Mouse (Mus musculus): ENCODE results near the gene Ggt1.
A peak's percentile ranks its signal among the peaks of the same experiment; 100 is the strongest.
"Not testable (repeated sequence)": the region's sequence is repeated elsewhere in the genome, so short reads cannot be mapped to it uniquely, and the experiment has no call there.

The Ggt1 gene

DNA sequence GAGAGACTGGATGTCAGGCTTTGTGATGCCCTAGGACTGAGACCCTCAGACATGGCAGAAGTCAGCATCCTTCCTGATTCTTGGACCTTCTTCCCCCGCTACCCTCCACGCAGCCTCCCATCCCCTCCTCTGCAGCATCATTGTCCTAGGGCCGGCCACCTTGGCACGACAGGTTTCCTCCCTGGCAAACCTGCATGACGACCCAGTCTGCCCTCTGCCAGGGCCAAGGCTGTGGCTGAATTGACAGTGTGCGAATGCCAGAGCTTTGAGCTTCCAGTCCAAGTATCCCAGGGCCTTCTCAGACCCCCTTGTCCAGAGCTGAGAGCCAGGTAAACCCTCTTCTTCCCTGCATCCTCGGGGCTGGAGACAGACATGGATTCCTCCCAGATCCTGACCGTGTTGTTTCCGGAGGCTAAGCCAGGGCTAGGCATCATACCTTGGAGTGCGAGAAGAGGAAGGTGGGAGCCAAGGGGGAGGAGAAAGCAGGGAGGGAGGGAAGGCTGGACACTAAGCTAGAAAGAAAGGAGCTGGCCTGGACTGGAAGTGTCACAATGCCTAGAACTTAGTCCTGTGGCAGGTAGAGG is at the start of gene Ggt1:
Gene Ggt1, plus strand, starts transcription at position 534 of the 584 bp plus-strand sequence.
- DNase-seq: no peak

DNA sequence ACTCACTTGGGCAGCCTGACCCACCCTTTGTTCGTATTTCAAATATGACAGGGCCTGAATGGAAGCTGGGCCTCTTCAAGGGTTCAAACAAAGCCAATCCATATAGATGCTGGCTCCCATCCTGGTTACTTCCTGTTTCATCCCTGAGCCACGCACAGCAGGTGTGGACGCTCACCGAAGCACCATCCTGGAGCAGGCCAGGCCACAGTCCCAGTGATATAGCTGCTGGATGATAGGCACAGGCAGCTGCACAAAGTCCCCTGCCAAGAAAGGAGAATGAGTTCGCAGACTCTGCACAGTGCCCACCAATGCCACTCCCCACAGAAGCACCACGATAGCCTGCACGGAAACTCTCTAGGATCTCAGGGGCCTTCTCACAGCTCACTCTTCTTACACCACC is 49.5 kb upstream of the Ggt1 start:
- no peak for DNase-seq

DNA sequence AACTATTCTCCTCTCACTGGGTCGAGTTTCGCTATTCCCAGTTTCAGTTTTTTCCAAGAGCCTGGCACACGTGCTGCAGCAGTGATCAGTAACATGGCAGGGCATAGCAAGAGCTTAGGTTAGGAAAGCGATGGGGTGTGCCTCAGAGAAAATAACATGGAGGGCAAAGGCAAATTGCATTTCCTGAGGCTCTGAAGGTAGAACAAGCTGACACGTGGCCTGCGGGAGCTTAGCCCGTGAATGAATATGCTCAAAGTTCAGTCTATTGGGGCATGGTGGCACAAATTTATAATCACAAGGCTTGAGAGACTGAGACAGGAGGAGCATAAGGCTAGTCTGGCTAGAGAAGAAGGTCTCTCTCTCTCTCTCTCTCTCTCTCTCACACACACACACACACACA is 48.6 kb upstream of the Ggt1 start:
- no peak for DNase-seq

DNA sequence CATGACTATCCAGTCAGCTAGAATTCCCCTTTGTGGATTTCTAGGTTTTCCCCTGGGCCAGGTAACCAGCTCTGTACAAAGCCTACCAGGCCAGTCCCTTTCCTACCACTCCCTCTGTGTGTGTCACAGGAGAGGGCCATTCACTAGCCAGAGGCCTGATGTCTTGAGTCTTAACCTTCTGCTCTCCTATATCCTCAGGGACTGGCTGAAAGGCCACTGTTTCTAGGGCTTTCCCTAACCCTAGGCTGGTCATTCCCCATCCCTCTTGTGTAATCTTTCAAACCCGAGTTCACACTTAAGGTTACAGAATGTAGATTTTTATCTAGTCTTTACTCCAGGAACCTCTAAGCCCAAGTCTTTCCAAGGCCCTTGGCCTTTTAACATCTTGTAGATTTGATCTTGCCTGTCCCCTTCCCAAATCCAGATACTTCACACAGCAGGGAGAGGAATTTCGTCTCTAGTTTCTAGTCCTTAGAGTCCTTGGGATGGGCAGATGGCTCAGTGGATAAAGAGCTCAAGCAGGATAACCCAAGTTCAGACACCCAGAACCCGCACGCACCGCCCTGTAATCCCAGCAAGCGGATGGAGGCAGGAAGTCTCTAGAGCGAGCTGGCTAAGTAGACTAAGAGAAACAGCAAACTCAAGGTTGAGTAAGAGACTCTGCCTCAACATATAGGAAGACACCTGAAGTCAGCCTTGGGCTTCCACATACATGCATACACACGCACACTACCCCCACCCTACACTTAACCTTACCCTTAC is 47.9 kb upstream of the Ggt1 start:
- DNase-seq: no peak

DNA sequence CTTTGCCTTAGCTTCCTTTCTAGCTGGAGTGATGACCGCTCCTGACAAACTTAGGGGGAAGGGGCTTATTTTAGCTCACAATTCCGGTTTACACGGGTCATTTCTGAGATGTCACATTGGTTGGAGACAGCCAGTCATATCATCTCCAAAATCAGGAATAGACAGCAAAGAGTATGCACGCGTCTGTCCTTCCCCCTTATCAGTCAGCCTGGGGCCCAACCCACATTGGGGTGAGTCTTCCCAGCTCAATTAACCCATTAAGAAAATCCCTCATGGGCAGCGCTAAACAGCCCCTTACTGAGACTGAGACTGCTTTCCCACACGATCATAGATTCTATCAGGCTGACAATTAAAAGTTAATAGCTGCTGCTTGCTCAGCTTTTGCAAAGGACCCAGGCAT is 47.0 kb upstream of the Ggt1 start:
- DNase-seq: no peak

DNA sequence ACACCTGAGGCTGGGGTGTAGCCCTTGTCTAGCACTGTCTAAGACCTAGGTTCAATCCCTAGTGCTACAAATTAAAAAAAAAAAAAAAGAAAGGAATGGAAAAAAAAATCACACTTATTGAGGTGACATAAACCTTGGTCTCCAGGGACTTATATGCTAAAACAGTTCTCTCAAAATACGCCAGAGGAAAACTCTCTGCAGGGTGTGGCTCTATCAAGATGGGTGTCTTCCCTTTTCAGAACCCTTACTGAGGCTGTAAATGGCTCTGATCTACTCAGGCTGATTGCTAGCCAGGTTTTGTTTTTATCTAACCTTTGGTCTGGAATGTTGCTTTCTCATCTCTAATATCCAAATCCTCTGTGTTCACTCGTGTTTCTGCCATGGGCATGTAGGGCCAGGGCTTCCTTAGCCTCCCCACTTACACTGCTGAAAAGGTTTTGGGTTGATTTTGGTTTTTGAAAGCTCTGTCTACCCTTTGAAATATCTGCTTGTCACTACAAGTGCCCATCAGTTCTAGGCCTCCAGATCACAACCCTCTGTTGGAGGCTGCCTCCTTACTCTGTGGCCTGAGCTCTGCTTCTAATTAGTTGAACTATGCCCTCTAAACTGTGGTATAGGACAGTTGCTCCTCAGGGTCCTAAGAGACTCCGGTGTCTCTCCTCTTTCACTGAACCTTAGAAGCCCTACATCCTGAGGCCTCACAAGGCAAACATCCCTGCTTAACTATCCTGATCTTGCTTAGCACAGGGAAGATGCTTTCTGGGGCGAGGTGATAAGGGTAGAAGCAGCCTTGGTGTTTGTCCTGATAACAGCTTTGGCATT is 46.0 kb upstream of the Ggt1 start:
- no peak for DNase-seq

DNA sequence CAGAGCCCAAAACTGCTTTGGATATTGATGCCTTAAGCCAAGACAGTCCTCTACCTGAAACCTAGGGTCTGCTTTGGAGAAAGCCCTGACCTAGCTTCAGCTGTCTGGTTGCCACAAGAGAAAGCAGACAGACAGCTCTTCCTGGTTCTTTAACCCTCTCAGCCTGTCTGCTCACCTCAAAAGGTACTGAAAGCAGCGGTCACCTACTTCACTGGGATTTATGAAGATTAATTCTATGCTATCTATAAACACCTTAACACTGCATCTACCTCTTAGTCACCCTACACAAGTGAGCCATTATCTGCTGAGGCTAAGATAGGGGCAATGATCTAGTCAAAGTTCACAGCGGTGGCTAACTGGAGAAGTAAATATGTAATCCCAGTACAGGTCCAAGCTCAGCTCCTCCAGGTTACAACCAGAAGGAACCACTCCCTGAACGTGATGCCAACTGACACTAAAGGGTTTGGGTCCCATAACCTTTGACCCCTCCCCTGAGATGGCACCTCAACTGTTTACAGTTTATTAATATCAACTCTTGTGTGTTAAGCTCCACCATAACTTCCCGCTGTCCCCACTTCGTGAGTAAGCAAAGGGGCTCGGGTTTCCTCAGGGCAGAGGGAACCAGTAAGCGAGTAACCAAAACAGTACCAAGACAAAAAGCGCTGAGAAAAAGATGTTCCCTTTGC is 45.2 kb upstream of the Ggt1 start:
- DNase-seq: peak; percentile 7

DNA sequence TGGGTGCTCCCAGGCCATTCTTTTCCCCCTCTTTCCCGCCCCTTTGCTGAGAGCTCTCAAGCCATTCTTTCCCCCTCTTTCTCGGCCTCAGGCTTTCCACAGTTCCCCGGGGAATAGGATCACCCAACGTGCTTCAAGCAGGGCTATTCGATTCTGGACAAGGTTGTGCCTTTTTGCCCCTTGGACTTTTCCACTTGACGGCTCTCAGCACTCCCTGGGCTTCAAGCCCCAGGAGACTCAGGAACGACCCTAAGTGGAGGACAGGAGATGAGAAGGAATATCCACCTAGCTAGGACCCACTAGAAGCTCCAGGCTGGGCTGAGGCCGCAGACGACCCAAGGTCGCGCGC is 44.7 kb upstream of the Ggt1 start:
- no peak for DNase-seq

DNA sequence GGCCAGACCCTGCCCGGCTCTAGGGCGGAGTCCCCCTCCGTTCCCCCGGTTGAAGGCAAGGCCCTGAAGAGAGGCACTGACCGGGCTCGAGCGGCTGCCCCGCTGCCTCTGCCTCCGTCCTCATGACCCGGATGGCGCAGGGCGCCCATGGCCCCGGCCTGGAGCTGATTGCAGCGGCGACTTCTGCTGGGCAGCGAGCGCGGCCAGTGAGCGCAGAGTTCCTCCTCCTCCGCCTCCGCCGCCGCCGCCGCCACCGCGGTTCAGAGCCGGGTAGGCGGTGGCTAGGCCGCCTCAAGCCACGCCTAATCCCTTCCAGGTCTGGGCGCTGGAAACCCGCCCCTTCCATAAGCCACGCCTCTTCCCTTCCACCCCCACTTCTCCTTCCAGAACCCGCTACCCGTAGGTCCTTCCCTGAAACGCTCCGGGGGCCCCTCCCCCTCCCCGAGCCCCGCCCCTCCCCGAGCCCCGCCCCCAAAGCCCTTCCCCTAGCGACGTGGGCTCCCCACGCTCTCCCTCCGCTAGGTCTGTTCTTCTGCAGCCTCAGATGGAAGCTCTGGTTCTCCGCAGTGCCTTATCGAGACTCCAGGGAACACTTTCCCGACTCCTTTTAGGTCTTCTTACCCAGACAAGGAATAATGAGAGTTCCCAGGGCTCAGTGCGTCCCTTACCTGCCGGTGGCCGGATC is 44.2 kb upstream of the Ggt1 start, which contains the start of gene Snrpd3:
Gene Snrpd3, plus strand, starts transcription at position 479 of the 685 bp plus-strand sequence.
- peak; percentile 94 for DNase-seq

DNA sequence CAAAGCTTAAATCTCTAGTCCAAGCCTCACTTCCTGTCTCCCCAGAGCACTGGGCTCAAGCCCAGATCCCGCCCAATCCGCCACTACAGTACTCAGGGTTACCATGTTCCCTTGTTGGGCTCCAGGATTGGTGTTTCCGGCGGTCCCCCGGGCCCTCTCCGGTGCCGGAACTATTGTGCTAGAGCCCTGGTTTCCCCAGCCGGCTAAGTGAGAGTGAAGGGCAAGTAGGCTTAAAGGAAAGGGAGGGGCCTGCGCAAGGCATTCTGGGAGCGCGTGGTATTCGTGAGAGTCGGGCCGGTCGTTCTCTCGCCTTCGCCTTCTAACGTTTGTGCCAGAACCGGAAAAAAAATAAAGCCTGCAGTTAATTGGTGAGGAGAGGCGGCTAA is 43.7 kb upstream of the Ggt1 start, which contains the start of gene Gucd1:
Gene Gucd1, minus strand, starts transcription at position 215 of the 386 bp plus-strand sequence.
- DNase-seq: peak; percentile 97

DNA sequence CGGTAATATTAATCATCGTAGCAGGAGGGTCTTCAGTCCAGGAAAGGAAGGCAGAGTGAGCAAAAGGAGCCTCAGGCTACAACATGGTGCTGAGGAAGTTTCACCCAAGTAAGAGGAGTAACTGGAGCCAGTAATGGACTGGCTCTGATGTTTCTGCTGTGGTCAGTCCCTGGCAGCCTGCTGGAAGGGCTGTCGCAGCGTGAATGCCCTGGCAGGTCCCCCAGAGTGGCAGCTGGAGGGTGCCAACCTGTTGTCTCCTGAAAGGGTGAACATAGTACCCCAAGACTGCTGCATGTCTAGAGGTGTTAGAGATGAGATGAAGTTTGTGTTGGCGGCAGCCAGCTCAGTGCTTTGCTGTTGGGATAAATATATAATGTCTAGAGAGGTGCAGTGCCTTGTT is 40.8 kb upstream of the Ggt1 start:
- no peak for DNase-seq

DNA sequence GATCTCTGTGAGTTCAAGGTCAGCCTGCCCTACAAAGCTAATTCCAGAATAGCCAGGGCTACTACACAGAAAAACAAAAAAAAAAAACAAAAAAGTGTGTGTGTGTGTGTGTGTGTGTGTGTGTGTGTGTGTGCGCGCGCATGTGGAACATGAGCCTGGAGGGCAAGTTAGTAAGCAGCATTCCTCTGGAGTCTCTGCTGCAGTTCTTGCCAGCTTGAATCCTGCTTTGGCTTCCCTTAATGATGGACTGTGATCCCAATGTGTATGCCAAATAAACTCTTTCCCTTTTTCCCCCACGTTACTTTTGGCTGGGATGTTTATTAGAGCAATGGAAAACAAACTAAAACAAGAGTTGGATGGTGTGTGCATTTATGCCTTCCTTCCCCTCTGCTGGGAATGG is 39.8 kb upstream of the Ggt1 start:
- no peak for DNase-seq

DNA sequence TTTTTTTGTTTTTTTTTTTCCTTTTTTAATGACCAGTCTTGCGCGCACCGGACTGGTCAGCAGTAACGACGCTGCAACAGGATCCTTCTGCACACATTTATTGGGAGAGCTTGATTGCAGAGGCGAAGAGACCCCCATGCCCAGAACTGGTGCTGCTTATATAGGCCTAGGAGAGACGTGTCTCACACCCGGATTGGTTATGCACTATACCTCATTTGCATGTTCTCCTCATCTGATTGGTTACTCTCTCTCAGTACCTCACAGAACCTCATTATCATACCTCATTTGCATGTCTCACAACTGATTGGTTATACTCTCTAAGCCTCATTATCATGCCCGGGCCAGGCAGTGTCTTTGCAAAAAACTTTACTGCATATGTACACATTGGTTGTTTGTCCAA is 36.0 kb upstream of the Ggt1 start:
- DNase-seq: not testable (repeated sequence)

DNA sequence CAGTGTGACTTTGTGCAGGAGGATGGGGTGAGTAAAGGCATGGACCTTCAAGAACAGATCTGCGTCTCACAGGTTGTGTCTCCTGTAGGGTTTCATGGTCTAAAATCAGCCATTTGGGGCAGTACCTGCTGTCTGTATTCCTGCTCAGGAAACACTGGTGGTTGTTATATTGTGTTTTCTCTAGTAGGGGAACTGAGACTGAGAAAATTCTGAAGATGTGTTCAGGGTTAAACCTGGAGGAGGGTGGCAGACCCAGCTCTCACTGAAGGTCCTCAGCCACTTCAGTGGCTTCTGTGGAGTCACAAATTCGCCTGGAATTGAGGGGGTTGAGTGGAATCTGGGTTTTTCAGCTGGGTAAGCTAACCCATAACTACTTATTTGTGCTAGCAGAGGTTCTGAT is 31.1 kb upstream of the Ggt1 start:
- no peak for DNase-seq

DNA sequence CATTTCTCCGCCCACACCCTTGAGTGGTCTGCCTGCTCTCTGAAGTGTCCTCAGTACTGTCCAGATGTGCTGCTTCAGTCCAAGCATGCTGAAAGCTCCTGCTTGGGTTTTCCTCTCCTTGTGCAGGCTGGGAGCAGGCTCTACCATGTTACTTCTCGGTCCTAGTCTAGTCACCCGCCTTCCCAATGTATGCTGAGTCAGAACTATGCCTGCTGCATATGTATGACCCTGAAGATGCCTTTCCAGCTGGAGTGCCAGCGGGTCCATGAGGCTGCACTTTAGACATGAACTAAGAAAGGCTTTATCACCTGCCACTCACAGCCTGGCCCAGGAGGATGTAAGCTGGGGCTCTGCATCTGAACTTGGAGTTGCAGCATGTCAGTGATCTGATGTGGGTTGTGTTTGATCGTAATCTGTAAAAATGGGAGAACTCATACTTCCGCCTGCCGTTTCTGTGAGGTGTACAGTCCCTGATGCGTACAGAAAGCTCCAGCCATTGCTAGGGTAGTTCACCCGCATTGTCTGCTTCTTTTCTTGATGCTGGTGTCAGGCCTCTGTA is 29.8 kb upstream of the Ggt1 start:
- no peak for DNase-seq

DNA sequence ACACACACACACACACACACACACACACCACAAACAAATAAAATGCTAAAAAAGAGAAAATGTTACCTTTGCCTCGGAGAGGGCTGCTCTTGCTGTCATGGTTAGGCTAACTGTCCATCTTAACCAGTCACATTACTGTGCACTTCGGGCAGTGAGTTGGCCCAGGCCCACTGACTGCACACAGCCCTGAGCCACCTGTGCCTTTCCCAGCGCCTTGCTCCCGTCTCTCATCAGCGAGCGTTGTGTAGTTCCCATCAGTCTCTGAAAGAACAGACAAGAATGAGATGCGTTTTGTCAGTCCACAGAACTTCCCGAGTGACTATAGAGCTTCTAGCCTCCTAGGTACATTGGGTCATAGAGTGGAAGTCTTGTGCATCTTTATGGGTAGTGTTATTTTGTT is 27.2 kb upstream of the Ggt1 start:
- DNase-seq: no peak

DNA sequence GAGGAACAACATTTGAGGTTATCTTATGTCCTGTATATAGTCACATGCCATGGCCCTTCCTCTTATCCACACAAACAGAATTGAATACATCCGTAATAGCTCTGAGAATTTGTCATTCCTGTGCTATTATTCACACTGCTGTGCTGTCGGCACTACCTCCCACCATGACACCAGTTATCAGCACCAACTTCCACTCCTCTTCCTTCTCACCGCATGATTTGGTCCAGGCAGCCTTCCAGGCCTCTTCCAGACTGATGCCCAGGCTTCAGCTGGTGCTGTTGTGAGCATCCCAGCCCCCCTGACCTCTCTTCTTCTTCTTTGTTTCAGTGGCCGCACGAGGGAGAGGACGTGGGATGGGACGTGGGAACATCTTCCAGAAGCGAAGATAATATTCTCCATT is 26.5 kb upstream of the Ggt1 start:
- no peak for DNase-seq

DNA sequence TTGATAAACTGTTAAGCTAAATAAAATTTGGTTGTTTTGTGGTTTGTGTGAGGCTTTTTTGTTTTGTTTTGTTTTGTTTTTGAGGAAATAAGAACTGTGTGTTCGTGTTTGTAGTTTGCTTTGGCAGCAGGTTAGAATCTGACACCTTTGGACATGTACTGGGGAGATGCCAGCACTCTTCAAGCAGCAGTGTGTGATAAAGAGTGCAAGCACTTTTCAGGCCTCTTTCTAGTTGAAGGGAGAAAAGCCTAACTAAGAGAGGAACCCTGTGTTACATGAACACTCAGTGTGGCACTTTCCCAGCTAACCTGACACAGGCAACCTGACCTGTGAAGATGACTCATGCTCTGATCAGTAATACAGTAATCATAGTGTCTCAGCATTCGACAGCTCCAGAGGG is 26.0 kb upstream of the Ggt1 start:
- DNase-seq: peak; percentile 27

DNA sequence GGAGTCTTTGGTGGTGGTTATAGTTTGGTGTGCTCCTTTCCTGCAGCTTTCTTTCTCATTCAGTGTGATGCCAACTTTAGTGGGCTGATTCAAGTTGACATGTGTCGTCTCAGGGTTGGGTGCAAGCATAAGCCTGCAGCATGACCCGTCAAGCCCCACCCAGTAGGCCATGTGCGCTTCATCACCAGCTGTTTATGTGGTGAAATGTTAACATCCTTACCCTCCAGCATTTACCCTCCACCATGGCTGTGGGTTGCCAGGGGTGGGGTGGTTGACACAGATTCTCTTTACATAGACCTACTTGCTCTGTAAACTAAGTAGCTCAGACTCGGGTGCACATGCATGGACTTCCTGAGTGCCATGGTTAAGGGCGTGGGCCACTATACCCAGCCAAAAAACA is 25.3 kb upstream of the Ggt1 start:
- no peak for DNase-seq

DNA sequence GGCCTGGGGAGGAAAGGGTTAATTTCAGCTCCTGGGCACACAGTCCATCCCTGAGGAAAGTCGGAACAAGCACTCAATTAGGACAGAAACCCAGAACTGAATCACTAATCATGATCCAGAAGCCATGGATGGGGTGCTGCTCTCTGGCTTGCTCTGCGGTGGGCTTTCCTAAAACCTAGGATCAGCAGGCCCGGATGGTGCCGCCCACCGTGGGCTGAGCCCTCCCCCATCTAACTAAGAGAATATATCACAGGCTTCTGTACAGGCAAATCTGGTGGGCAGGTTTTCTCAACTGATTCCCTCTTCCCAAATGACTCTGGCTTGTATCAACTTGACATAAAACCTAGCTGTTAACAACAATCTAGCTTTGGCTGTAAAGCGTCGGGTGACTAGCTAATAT is 13.5 kb upstream of the Ggt1 start:
- DNase-seq: no peak

DNA sequence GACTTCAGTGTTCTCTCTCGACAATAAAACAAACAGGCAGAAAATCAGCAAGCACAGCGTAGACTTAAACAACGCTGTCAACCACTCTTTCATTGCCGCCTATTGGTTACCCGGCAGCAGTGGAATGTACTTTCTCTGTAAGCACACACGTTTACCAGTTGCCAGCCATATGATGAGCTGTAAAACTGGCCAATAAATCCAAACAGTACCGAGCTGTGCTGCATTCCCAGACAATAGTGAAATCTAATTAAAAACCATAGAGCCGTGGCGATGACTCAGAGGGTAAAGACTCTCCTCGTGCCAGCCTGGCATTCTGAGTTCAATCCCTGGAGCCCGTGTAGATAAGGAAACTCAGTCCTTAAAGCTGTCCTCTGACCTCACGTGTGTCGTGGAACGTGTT is 12.9 kb upstream of the Ggt1 start:
- DNase-seq: no peak

DNA sequence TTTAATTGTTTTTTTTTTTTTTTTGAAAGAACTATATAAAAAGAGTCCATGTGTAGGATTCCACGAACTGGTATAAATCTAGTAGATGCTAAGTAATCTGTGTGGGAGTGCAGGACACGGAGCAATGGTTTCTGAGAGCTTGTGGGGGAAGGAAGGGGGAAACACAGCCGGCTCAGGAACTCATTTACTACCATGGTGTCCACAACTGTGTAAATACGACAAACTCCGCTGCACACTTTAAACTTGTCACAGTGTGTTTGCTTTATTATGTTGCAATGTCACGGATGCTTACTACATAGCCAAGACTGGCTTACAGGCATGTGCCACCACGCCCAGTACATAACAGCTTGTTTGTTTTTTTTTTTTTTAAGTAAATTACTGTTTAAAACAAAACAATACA is 11.5 kb upstream of the Ggt1 start:
- DNase-seq: no peak

DNA sequence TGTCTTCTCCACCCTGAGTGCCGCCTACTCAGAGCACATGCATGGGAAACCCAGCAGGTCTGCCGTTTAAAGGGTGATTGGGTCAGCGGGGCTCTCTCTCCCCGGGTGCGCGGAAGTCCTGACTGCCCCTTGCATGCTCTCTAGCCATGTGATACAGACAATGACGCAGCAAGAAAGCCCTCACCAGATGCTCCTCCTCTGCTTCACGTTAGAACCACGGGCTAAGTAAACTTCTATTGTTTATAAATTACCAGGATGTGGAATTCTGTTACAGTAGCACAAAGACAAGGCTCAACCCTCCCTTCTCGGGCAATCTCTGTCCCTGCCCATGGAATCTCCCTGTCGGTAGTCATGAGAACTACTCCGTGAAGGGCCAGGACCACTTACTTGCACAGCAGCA is 10.2 kb upstream of the Ggt1 start:
- DNase-seq: no peak
